Mouse (Mus musculus) bone marrow macrophage, adult 2 months (primary cell): ENCODE measurements around the gene Pacrg.

ENCODE experiments used
- CTCF ChIP-seq: IDR thresholded peaks from 2 replicates; pipeline ENCODE4 v1.5.1; 2012; ENCODE audit warnings: low read depth, mild to moderate bottlenecking, low read length, moderate library complexity
- POLR2A ChIP-seq: IDR thresholded peaks from 2 replicates; pipeline ENCODE4 v1.6.1; 2012; ENCODE audit warnings: mild to moderate bottlenecking, low read depth, low read length, borderline replicate concordance

DNA sequence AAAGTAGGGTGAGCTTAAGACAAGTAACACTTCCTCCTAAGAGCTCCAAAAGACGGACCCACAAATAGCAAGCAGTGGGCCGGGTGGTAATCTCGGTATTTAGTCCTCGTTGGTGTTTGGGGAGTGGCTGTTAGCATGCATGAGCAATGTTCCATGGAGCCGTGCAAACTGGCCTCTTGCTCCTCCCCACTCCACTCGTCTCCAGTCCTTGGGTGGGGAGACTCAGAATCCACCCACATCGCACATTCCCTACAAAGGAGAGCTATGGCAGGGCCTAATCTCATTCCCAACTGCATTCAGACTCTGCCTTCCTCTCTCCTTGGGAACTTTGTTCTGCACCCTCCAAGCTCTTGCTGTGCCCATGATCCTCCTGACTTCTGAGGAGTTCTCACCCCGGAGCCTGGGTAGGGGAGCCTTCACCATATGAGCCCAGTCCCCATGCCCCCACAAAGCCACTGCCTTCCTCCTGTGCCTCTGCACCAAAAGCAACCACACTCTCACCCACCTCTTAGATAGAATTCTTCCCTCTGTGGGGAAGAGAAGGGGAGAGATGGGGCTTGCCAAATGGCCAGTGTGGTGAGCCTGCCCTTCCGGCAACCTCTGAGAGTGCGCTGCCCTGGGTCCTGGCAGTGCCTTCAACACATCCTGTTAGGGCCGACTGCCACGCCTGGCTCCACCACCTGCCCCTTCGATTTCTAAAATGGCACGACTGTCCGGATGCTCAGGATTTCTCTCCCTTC lies 289.2 kb downstream of the Pacrg start:
- TF ChIP-seq CTCF: no peak
- TF ChIP-seq POLR2A: no peak
